In the genomic region with DNA sequence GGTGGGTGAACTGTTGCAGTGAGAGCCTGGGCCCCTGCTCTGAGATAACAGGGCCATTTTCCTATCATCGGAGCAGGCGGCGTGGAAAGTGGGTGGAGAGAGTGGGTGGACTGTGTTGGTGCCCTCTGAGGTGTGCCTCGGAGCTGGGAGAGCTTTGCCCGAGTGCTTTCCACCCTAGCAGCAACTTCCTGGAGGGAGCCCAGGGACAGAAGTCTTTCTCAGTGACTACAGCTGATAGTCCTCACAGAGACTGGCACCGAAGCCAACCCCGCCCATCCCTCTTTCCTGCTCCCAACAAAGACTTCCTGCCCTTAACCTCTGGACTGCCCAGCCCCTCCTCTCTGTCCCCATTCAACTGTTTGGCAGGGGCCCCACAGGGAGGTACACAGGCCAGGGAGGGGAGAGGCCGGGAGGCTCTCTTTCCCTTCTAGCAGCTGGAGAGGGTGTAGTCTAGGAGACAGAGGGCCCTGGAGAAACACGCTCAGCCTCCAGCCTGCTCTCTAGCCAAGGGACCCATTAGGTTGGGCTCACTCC, we compare ENCODE assay signal across 8 mouse cellular contexts. TPM values are rescaled to one million over a fixed set of nuclear protein-coding genes. Genes with fewer than 3 reads are reported as not detected.
DNase-seq lines count a peak whose midpoint lies in the region; ATAC-seq and TF ChIP-seq lines count a peak whose summit lies in the region.

No protein-coding gene starts in this region.

- no peak overlapping the region for H3K4me3 ChIP-seq in forebrain, embryonic 16.5 days (replicated peaks; ENCODE audit: low read length)
- H3K4me3 ChIP-seq in layer of hippocampus, adult 2 months, result no peak overlapping the region
- H3K4me3 ChIP-seq in lung, embryonic 16.5 days (ENCODE audit: low read length), result no peak overlapping the region

- peak; percentile 65 for ATAC-seq in forebrain, embryonic 16.5 days
- ATAC-seq in lung, embryonic 16.5 days (ENCODE audit: low read depth), result peak; percentile 99

- no peaks in the 10 kb centered on the region for H3K27me3 ChIP-seq in forebrain, embryonic 16.5 days (replicated peaks; ENCODE audit: control insufficient read depth, insufficient read depth, low read length)
- no peaks in the 10 kb centered on the region for H3K27me3 ChIP-seq in lung, embryonic 16.5 days (ENCODE audit: control insufficient read depth, insufficient read depth, low read depth, low read length)

- DNase-seq in 416B (ENCODE audit: low read depth), result peak; percentile 85
- DNase-seq in adrenal gland, postnatal 4 days (ENCODE audit: low spot score in 2 of 2), result peak; percentile 42 to 70
- peak; percentile 91 for DNase-seq in heart, postnatal 4 days
- DNase-seq in layer of hippocampus, adult 2 months (ENCODE audit: low spot score in 2 of 2), result peak; percentile 52 to 79
- peak; percentile 69 for DNase-seq in retina, embryonic 14.5 days (ENCODE audit: low spot score)
- peak; percentile 87 for DNase-seq in urinary bladder, postnatal 14 days (ENCODE audit: low spot score)

- H3K36me3 ChIP-seq in forebrain, embryonic 16.5 days (ENCODE audit: control insufficient read depth, insufficient read depth), result no peaks in the 10 kb centered on the region
- 0 out of 2 replicates have a peak, but pooled peaks cover 2% of the 10 kb centered on the region for H3K36me3 ChIP-seq in lung, embryonic 16.5 days (ENCODE audit: control insufficient read depth, insufficient read depth, low read length)

- 4% methylated on average over 9 of the region's 9 CpGs for WGBS in forebrain, embryonic 16.5 days
- 5% methylated on average over 9 of the region's 9 CpGs for WGBS in lung, embryonic 16.5 days

- no peak overlapping the region for H3K9ac ChIP-seq in forebrain, embryonic 16.5 days (replicated peaks; ENCODE audit: low read depth, low read length)
- peak overlapping the region; percentile 49 for H3K9ac ChIP-seq in lung, embryonic 16.5 days (ENCODE audit: low read length)

- H3K9me3 ChIP-seq in forebrain, embryonic 16.5 days (ENCODE audit: control insufficient read depth, low read length), result no peaks in the 10 kb centered on the region
- H3K9me3 ChIP-seq in lung, embryonic 16.5 days (ENCODE audit: control insufficient read depth, low read length), result no peaks in the 10 kb centered on the region

- no peak for TF ChIP-seq CTCF in layer of hippocampus, adult 2 months (conservative IDR thresholded peaks at IDR 0.05)

- peak overlapping the region; percentile 38 for H3K27ac ChIP-seq in forebrain, embryonic 16.5 days (ENCODE audit: low read length)
- H3K27ac ChIP-seq in layer of hippocampus, adult 2 months, result peak overlapping the region; percentile 87
- peak overlapping the region; percentile 96 for H3K27ac ChIP-seq in lung, embryonic 16.5 days (ENCODE audit: low read length)

- no peak overlapping the region for H3K4me2 ChIP-seq in forebrain, embryonic 16.5 days (ENCODE audit: low read length)
- peak overlapping the region; percentile 41 for H3K4me2 ChIP-seq in lung, embryonic 16.5 days (ENCODE audit: low read depth, low read length)

- H3K4me1 ChIP-seq in forebrain, embryonic 16.5 days (replicated peaks; ENCODE audit: control insufficient read depth, insufficient read depth, low read length), result peaks cover 43% of the 10 kb centered on the region
- H3K4me1 ChIP-seq in lung, embryonic 16.5 days (replicated peaks; ENCODE audit: control insufficient read depth, insufficient read depth, low read length), result peaks cover 40% of the 10 kb centered on the region

RNA-seq across cellular contexts. Expression of a gene that starts 13.9 kb away (rescaled TPM):
- total RNA-seq in adrenal gland, postnatal 4 days (2021), result 10 to 100 TPM; 67.4 to 71.0 TPM
- 29.1 and 29.8 TPM in 2 replicates for polyA plus RNA-seq in forebrain, embryonic 16.5 days (2015; fragmentation: Nextera tagmentation; extraction: Ambion mirVana)
- total RNA-seq in heart, postnatal 4 days (2021), result 100 to 1,000 TPM; 103 to 108 TPM
- total RNA-seq in layer of hippocampus, adult 2 months (2021), result 10 to 100 TPM; 47.4 to 58.2 TPM
- polyA plus RNA-seq in lung, embryonic 16.5 days (2015; fragmentation: Nextera tagmentation; extraction: Ambion mirVana), result 28.2 and 29.1 TPM in 2 replicates

RNA-seq across cellular contexts. Expression of a gene that starts 34.3 kb away (rescaled TPM):
- 10 to 100 TPM; 59.9 to 61.1 TPM for total RNA-seq in adrenal gland, postnatal 4 days (2021)
- polyA plus RNA-seq in forebrain, embryonic 16.5 days (2015; fragmentation: Nextera tagmentation; extraction: Ambion mirVana), result 9.1 and 11.2 TPM in 2 replicates
- 10 to 100 TPM; 51.7 to 58.8 TPM for total RNA-seq in heart, postnatal 4 days (2021)
- 10 to 100 TPM; 17.7 to 19.7 TPM for total RNA-seq in layer of hippocampus, adult 2 months (2021)
- polyA plus RNA-seq in lung, embryonic 16.5 days (2015; fragmentation: Nextera tagmentation; extraction: Ambion mirVana), result 21.6 and 22.0 TPM in 2 replicates

RNA-seq across cellular contexts. Expression of a gene that starts 35.4 kb away (rescaled TPM):
- 10 to 100 TPM; 25.4 to 26.3 TPM for total RNA-seq in adrenal gland, postnatal 4 days (2021)
- polyA plus RNA-seq in forebrain, embryonic 16.5 days (2015; fragmentation: Nextera tagmentation; extraction: Ambion mirVana), result 25.8 and 28.3 TPM in 2 replicates
- total RNA-seq in heart, postnatal 4 days (2021), result 10 to 100 TPM; 13.0 to 14.2 TPM
- 10 to 100 TPM; 11.8 to 13.0 TPM for total RNA-seq in layer of hippocampus, adult 2 months (2021)
- polyA plus RNA-seq in lung, embryonic 16.5 days (2015; fragmentation: Nextera tagmentation; extraction: Ambion mirVana), result 36.9 and 38.1 TPM in 2 replicates

RNA-seq across cellular contexts. Expression of a gene that starts 44.7 kb away (rescaled TPM):
- 10 to 100 TPM; 15.8 to 25.6 TPM for total RNA-seq in adrenal gland, postnatal 4 days (2021)
- polyA plus RNA-seq in forebrain, embryonic 16.5 days (2015; fragmentation: Nextera tagmentation; extraction: Ambion mirVana), result 1.3 and 2.0 TPM in 2 replicates
- 10 to 100 TPM; 20.0 to 21.2 TPM for total RNA-seq in heart, postnatal 4 days (2021)
- total RNA-seq in layer of hippocampus, adult 2 months (2021), result 1 to 10 TPM; 1.6 to 2.3 TPM
- 45.0 and 58.7 TPM in 2 replicates for polyA plus RNA-seq in lung, embryonic 16.5 days (2015; fragmentation: Nextera tagmentation; extraction: Ambion mirVana)

Comparison
In these comparisons a context has a peak if more than half of its experiments do, and no peak if none do; other contexts are left out.
1. H3K27ac ChIP-seq: peak in every context shown above with its lines; median percentile 96 in lung, embryonic 16.5 days; 87 in layer of hippocampus, adult 2 months; 38 in forebrain, embryonic 16.5 days.